8 mouse cellular contexts compared by ENCODE assay signal in genomic region chr9:59353253-59353639, GRCm38 (mm10). TPM values are rescaled to one million over a fixed set of nuclear protein-coding genes. Genes with fewer than 3 reads are reported as not detected.
A peak's percentile ranks its signal among the peaks of the same experiment; 100 is the strongest.
DNase-seq lines count a peak whose midpoint lies in the region; ATAC-seq and TF ChIP-seq lines count a peak whose summit lies in the region.

Gene Bbs4 (minus strand): TSS chr9:59353508.

- TF ChIP-seq EP300 in heart, postnatal 0 days (IDR thresholded peaks at IDR 0.05; ENCODE audit: low read depth), result no peak

- peak within 1 kb of the TSS; percentile 83 for H3K9ac ChIP-seq in forebrain, embryonic 11.5 days (ENCODE audit: low read length)
- H3K9ac ChIP-seq in heart, postnatal 0 days (replicated peaks; ENCODE audit: low read depth, low read length), result peak within 1 kb of the TSS; percentile 63
- H3K9ac ChIP-seq in liver, embryonic 16.5 days (ENCODE audit: low read depth, low read length), result peak within 1 kb of the TSS; percentile 75
- peak within 1 kb of the TSS; percentile 91 for H3K9ac ChIP-seq in neural tube, embryonic 13.5 days

- H3K4me1 ChIP-seq in forebrain, embryonic 11.5 days (replicated peaks; ENCODE audit: control insufficient read depth, insufficient read depth, low read length), result no peaks in the 10 kb centered on the region
- 0 out of 2 replicates have a peak, but pooled peaks cover 4% of the 10 kb centered on the region for H3K4me1 ChIP-seq in heart, postnatal 0 days (ENCODE audit: control insufficient read depth, insufficient read depth)
- H3K4me1 ChIP-seq in liver, embryonic 16.5 days (ENCODE audit: control insufficient read depth, low read depth, low read length), result peaks cover 4% of the 10 kb centered on the region; the same call in 1 of the 2 replicates
- peaks cover 13% of the 10 kb centered on the region for H3K4me1 ChIP-seq in neural tube, embryonic 13.5 days (replicated peaks)
- no peaks in the 10 kb centered on the region for H3K4me1 ChIP-seq in testis, adult 2 months (ENCODE audit: control insufficient read depth, insufficient read depth, low read length)

- H3K4me3 ChIP-seq in forebrain, embryonic 11.5 days (ENCODE audit: low read depth, low read length), result peak within 1 kb of the TSS; percentile 73
- peak within 1 kb of the TSS; percentile 67 for H3K4me3 ChIP-seq in heart, postnatal 0 days (ENCODE audit: low read depth, low read length)
- H3K4me3 ChIP-seq in liver, embryonic 16.5 days (ENCODE audit: low read depth, low read length), result peak within 1 kb of the TSS; percentile 77
- H3K4me3 ChIP-seq in neural tube, embryonic 13.5 days, result peak within 1 kb of the TSS; percentile 74
- peak within 1 kb of the TSS; percentile 89 for H3K4me3 ChIP-seq in testis, adult 2 months (ENCODE audit: control insufficient read depth, low read depth, low read length)

- H3K4me2 ChIP-seq in forebrain, embryonic 11.5 days (ENCODE audit: low read depth, low read length, severe bottlenecking), result peak within 1 kb of the TSS; percentile 71
- H3K4me2 ChIP-seq in heart, postnatal 0 days (ENCODE audit: low read depth, low read length), result peak within 1 kb of the TSS; percentile 66
- peak within 1 kb of the TSS; percentile 93 for H3K4me2 ChIP-seq in liver, embryonic 16.5 days (ENCODE audit: low read depth, low read length)
- H3K4me2 ChIP-seq in neural tube, embryonic 13.5 days, result peak within 1 kb of the TSS; percentile 69

- TF ChIP-seq POLR2A in testis, adult 2 months (IDR thresholded peaks at IDR 0.05; ENCODE audit: control insufficient read depth, low read depth, low read length), result peak; percentile 96

- H3K36me3 ChIP-seq in forebrain, embryonic 11.5 days (ENCODE audit: control insufficient read depth, insufficient read depth, low read length), result no peaks in the 10 kb centered on the region
- H3K36me3 ChIP-seq in heart, postnatal 0 days (replicated peaks; ENCODE audit: control insufficient read depth, insufficient read depth, low read length), result no peaks in the 10 kb centered on the region
- no peaks in the 10 kb centered on the region for H3K36me3 ChIP-seq in liver, embryonic 16.5 days (ENCODE audit: control insufficient read depth, insufficient read depth)
- H3K36me3 ChIP-seq in neural tube, embryonic 13.5 days, result no peaks in the 10 kb centered on the region
- H3K36me3 ChIP-seq in testis, adult 2 months (ENCODE audit: control insufficient read depth, insufficient read depth, low read length), result no peaks in the 10 kb centered on the region

- H3K27ac ChIP-seq in forebrain, embryonic 11.5 days (ENCODE audit: low read depth, low read length), result peak within 1 kb of the TSS; percentile 78
- H3K27ac ChIP-seq in heart, postnatal 0 days (ENCODE audit: low read depth), result peak within 1 kb of the TSS; percentile 80
- peak within 1 kb of the TSS; percentile 63 for H3K27ac ChIP-seq in liver, embryonic 16.5 days (ENCODE audit: low read length)
- peak within 1 kb of the TSS; percentile 88 for H3K27ac ChIP-seq in neural tube, embryonic 13.5 days (replicated peaks)
- peak within 1 kb of the TSS; percentile 92 for H3K27ac ChIP-seq in testis, adult 2 months (ENCODE audit: control insufficient read depth, insufficient read depth, low read depth, low read length)

- no peak for TF ChIP-seq CTCF in heart, postnatal 0 days (IDR thresholded peaks at IDR 0.05; ENCODE audit: low read depth)
- TF ChIP-seq CTCF in testis, adult 2 months (IDR thresholded peaks at IDR 0.05; ENCODE audit: control insufficient read depth, insufficient read depth, insufficient replicate concordance, low read depth, low read length), result no peak

- no peaks in the 10 kb centered on the region for H3K9me3 ChIP-seq in forebrain, embryonic 11.5 days (ENCODE audit: control insufficient read depth, low read length)
- H3K9me3 ChIP-seq in heart, postnatal 0 days (replicated peaks; ENCODE audit: control insufficient read depth, low read length), result no peaks in the 10 kb centered on the region
- no peaks in the 10 kb centered on the region for H3K9me3 ChIP-seq in liver, embryonic 16.5 days (replicated peaks; ENCODE audit: control insufficient read depth, low read length)
- no peaks in the 10 kb centered on the region for H3K9me3 ChIP-seq in neural tube, embryonic 13.5 days

- DNase-seq in CD8-positive naive resting alpha-beta T cell, adult 2 months (ENCODE audit: low read depth in 2 of 2, low spot score in 2 of 2), result peak; percentile 75 to 82
- peak; percentile 82 for DNase-seq in c-Kit-positive CD71-negative TER-119-negative erythroid progenitor cells, embryonic 14.5 days (ENCODE audit: low read depth)
- peak; percentile 94 for DNase-seq in forebrain, embryonic 11.5 days (ENCODE audit: low spot score)
- DNase-seq in heart, postnatal 0 days (ENCODE audit: low spot score), result peak; percentile 92
- DNase-seq in kidney, postnatal 4 days, result peak; percentile 96

- no peaks in the 10 kb centered on the region for H3K27me3 ChIP-seq in forebrain, embryonic 11.5 days (ENCODE audit: control insufficient read depth, insufficient read depth, low read length)
- no peaks in the 10 kb centered on the region for H3K27me3 ChIP-seq in heart, postnatal 0 days (ENCODE audit: control insufficient read depth, insufficient read depth, low read length)
- no peaks in the 10 kb centered on the region for H3K27me3 ChIP-seq in liver, embryonic 16.5 days (ENCODE audit: control insufficient read depth, insufficient read depth, low read depth, low read length)
- no peaks in the 10 kb centered on the region for H3K27me3 ChIP-seq in neural tube, embryonic 13.5 days
- H3K27me3 ChIP-seq in testis, adult 2 months (ENCODE audit: control insufficient read depth, insufficient read depth, low read length), result no peaks in the 10 kb centered on the region

- WGBS in forebrain, embryonic 11.5 days, result under 1% methylated on average over 31 of the region's 32 CpGs
- WGBS in heart, postnatal 0 days, result 0% methylated on average over 26 of the region's 32 CpGs
- WGBS in liver, embryonic 16.5 days (ENCODE audit: insufficient replicate concordance), result 0% methylated on average over 32 of the region's 32 CpGs
- WGBS in neural tube, embryonic 13.5 days, result under 1% methylated on average over 31 of the region's 32 CpGs

- peak; percentile 90 for ATAC-seq in forebrain, embryonic 11.5 days (replicated peaks; ENCODE audit: low FRiP score)
- ATAC-seq in heart, postnatal 0 days (ENCODE audit: insufficient read depth, low read depth), result peak; percentile 98
- peak; percentile 100 for ATAC-seq in liver, embryonic 16.5 days (ENCODE audit: low read depth)
- peak; percentile 93 for ATAC-seq in neural tube, embryonic 13.5 days (ENCODE audit: low read depth)

RNA-seq across cellular contexts. Expression of gene Bbs4, which starts in this region (rescaled TPM):
- polyA plus RNA-seq in forebrain, embryonic 11.5 days (2014; fragmentation: Nextera tagmentation; extraction: Ambion mirVana), result 19.8 and 22.3 TPM in 2 replicates
- 1.7 and 3.1 TPM in 2 replicates for total RNA-seq in heart, postnatal 0 days (2014; rRNA removed; ENCODE audit: low replicate concordance)
- polyA plus RNA-seq in heart, postnatal 0 days (2015; fragmentation: Nextera tagmentation; extraction: Ambion mirVana), result 5.1 TPM in 2 replicates
- polyA plus RNA-seq in liver, embryonic 16.5 days (2015; fragmentation: Nextera tagmentation; extraction: Ambion mirVana), result 1.4 and 1.5 TPM in 2 replicates
- polyA plus RNA-seq in neural tube, embryonic 13.5 days (2015; fragmentation: Nextera tagmentation; extraction: Ambion mirVana), result 33.9 and 34.8 TPM in 2 replicates
- 6.5 and 6.8 TPM in 2 replicates for polyA plus RNA-seq in testis, adult 2 months (2012; rRNA removed)

Comparison
In these comparisons a context has a peak if more than half of its experiments do, and no peak if none do; other contexts are left out.
1. Peak in every context shown above with its lines: DNase-seq, ATAC-seq, H3K4me3 ChIP-seq and H3K27ac ChIP-seq.